Mouse (Mus musculus): ENCODE data around the gene Nfatc4.

Nfatc4 gene

GRCm38 (mm10) chr14:55852646-55853551 is 30.0 kb downstream of the Nfatc4 start:
- intact Hi-C loops (cut with DNase I) = no loop called here

DNA sequence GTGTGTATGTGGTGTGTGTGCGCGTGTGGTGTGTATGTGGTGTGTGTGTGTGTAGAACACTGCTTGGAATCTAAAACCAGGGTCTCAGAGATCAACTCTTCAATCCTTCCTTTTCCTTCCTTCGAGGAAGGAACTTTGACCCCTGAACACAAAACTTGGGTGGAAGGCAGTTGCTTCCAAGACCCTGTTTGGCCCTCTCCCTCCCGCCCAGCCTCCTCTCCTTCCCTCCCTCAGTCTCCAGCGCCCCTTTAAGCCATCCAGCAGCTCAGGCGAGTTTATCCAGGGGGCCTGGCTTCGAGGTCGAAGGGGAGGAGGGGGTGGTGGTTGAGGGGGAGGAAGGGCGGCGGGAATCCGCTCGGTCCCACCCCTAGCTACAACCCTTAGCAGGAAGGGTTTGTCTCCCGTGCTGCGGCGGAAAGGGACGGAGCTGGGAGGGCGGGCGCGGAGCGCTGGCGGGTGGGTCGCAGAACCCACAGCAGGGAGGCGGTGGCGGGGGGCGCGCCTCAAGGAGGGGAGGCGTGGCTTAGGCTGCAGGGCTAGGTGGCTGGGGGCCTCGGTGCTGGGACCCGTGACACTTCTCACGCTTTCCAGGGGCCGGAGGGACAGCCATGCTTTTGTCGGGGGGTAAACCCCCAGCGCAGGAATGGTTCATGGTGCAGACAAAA is 30.8 kb downstream of the Nfatc4 start, which contains the start of gene Nynrin:
Gene Nynrin, plus strand, starts transcription at position 390 of the 665 bp plus-strand sequence.
- intact Hi-C loops (cut with DNase I) = no loop called here

GRCm38 (mm10) chr14:55854406-55855100 is 31.6 kb downstream of the Nfatc4 start:
- intact Hi-C loops (cut with DNase I) = no loop called here

DNA sequence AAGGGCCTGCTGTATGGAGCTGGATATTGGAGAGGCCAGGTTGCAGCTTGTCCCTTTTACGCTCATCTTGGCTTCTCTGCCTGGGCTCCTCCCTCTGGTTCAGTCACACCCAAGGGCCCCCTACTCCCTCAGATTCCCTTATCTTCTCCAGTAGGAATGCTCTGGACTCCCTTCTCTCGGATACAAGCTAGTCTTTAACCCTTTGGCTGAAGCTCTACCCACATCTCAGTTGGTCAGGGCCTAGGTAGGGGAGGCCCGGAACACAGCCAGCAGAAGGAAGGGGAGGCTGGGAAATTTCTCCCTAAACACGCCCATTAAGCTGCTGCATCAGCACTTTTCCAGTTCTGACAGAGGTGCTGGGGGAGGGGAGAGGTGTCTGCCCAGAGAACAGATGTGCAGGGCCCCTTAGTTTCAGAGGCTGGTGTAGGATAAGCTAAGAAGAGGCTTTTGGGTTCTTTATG is 32.2 kb downstream of the Nfatc4 start:
- intact Hi-C loops (cut with DNase I) = no loop called here

- intact Hi-C loops (cut with DNase I) = no loop called here
These were observed 34.6 kb downstream of the Nfatc4 start for GRCm38 (mm10) chr14:55857588-55857987.

- intact Hi-C loops (cut with DNase I) = loop anchor here (5.0 kb wide), 1 partner anchor 80 kb away; the partner anchor contains the start of gene Adcy4
These were observed 39.2 kb downstream of the Nfatc4 start for GRCm38 (mm10) chr14:55862186-55862585.

DNA sequence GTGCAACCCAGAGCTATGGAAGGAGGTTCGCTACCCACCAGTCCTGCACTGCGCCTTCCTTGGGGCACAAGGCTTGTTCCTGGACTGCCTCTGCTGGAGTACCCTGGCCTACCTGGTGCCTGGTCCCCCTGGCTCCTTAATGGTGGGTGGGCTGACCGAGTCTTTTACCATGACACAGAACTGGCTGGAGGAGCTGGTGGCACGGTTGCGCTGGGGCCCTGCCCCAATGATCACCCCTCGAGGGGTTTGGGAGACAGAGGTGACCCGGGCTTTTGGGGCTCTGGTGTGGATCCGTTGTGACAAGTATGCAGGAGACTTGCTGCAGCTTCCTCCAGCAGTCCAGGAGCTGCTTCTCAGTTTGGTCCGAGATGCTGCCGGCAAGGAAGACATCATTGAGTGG is 40.0 kb downstream of the Nfatc4 start:
- intact Hi-C loops (cut with DNase I) = loop anchor here (5.0 kb wide), 1 partner anchor 81 kb away; the partner anchor contains the start of gene Adcy4

DNA sequence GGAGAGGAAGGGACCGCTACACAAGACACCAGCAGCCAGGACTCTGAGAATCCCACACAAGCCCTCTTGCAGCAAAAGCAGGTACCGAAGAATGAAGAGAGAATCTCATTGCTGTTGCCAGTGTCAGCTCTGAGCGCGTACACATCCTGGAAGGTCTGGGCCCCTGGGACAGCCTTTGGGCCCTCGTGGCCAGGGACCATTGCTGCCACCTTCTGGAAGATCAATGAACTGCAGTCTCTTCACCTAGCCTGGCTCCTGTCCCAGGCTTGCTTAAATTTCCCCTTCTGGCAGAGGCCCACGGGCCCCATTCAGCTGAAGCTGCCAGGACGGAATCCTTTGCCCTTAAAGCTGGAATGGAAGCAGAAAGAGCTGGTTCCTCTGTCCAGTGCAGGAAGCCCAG is 40.8 kb downstream of the Nfatc4 start:
- intact Hi-C loops (cut with DNase I) = loop anchor here (1.0 to 5.0 kb wide), 2 partner anchors 41 to 81 kb away; partner anchors contain the start of gene Adcy4

DNA sequence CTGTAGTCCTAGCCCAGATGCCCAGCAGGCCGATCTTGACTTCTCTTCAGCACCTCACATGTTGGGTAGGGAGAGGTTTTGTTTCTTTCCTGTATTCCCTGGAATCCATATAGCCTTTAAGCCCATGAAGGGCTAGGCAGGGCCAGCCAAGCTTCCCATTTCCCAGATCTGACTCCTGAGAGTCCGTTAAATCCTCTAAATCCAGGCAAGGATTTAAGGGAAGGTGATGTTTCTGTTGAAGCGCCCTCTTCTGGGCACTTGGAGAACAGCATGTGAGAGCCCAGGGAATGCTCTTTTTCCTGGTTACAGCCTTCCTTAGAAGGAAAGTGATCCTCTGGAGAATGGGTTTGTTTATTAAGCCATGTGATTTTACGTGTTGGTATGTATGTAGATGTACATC is 44.0 kb downstream of the Nfatc4 start:
- intact Hi-C loops (cut with DNase I) = no loop called here

GRCm38 (mm10) chr14:55868230-55869026 is 45.5 kb downstream of the Nfatc4 start:
- intact Hi-C loops (cut with DNase I) = no loop called here

DNA sequence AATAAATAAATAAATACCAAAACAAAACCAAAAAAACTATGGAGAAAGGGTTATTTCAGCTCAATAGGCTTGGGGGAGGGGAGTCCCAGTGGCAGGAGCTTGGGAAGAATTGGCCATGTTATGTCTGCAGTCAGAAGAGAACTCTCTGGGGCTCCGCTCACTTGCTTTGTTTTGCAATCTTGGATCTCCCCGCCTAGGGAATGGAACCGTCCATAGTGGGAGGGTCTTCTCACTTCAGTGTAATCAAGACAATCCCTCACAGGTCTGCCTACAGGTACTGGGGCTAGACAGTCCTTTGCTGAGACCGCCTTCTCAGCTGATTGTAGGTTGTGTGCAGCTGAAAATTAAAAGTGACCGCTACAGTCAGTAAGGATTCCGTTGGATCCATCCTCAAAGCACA is 46.6 kb downstream of the Nfatc4 start:
- intact Hi-C loops (cut with DNase I) = no loop called here

- intact Hi-C loops (cut with DNase I) = no loop called here
These were observed 49.1 kb downstream of the Nfatc4 start for GRCm38 (mm10) chr14:55872039-55872438.

- intact Hi-C loops (cut with DNase I) = no loop called here
These were observed 49.6 kb downstream of the Nfatc4 start for GRCm38 (mm10) chr14:55872551-55872950.

DNA sequence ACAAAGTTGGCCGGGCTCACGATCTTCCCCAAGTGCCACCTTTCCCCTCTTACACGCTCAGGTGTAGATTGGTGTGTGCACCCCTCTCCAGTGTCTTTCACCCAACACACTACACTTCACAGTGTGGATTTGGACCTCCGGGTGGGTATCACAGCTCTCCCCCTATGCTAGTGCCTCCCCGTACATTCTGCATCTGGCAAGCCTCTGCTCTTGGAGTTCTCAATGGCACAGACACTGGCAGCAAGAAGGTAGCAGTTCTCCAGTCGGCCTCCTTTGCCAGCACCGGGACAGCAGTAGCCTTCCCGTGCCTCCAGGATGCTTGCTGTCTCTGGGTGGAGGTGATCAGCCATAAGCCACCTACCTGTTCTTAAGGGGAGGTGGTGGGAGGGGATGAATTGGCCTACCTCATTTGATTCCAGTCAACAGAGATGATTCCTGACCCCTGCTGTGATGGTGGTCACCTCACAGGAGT is 50.3 kb downstream of the Nfatc4 start:
- intact Hi-C loops (cut with DNase I) = no loop called here

GRCm38 (mm10) chr14:55873714-55874683 is 51.1 kb downstream of the Nfatc4 start:
- intact Hi-C loops (cut with DNase I) = no loop called here

DNA sequence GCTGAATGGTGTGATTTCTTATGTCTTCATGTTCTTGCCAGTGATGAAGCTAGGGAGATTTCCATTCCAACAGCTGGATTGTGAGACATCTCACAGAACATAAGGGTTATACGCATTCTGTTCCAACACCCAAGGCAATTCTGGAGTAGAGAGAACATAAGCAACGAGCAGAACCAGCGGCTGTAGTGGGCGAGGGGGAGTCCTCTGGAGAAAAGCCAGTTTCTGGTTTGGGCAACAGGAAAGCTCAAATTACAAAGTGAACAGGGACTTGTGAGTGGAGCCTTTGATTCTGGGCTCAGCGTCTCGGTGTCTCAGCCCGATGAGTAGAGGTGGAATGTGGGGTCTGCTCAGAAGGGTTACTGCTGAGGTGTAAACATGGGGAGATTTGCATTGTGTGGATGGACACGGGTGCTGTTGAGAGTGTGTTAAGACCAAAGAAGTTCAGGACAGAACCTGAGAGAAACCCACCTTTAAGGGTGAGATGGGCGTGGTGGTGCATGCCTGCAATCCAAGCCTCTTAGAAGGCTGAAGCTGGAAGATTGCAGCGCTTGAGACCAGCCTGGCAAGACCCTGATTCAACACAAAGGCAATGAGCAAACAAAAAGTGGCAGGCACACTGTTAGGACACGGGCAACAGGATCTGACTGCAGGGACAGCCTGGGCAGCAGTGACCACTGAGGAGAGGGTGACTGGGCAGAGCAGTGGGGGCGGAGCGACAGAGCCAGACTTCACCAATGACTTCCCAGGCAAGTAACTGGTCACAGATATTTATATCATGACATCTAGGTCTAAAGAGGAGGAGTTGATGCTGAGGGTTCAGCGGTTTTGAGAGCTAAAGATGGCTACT is 54.7 kb downstream of the Nfatc4 start:
- intact Hi-C loops (cut with DNase I) = loop anchor here (2.0 kb wide), 1 partner anchor 41 kb away; no protein-coding TSS in a partner anchor

GRCm38 (mm10) chr14:55878316-55878940 is 55.5 kb downstream of the Nfatc4 start:
- intact Hi-C loops (cut with DNase I) = loop anchor here (2.0 kb wide), 1 partner anchor 40 kb away; no protein-coding TSS in a partner anchor

GRCm38 (mm10) chr14:55879623-55880022 is 56.7 kb downstream of the Nfatc4 start:
- intact Hi-C loops (cut with DNase I) = loop anchor here (2.0 kb wide), 1 partner anchor 39 kb away; no protein-coding TSS in a partner anchor

Measured in adrenal gland (tissue).